Mouse (Mus musculus): Measurements from ENCODE around the gene Col23a1.

DNA sequence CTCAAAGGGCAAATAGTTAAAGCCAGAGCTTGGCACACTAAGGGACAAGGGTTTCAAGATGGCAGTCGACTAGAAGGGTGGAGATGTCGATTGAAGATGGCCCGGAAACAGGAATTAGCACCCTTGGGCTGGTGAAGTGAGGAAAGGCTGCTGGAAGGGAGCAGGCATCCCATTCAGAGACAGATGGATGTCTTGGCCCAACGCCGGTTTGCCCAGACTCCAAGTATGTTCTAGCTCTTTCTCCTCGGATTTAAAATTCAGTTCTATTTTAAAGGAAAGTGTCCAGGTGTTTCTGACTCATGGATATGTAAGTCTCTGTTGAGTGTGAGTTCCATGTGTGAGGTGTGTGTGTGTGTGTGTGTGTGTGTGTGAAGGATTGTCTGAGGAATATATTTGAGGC, 53.1 kb downstream of the Col23a1 start:
- TF ChIP-seq CTCF (IDR thresholded peaks at IDR 0.05; ENCODE audit: borderline replicate concordance, insufficient read depth, low read length) (no peak), POLR2A (IDR thresholded peaks at IDR 0.05; ENCODE audit: low read depth, low read length) (no peak)

Measured in embryonic fibroblast, embryonic 13.5 days (primary cell).